Mouse (Mus musculus): ENCODE results near the gene Oog4.
"Not testable (repeated sequence)": the region's sequence is repeated elsewhere in the genome, so short reads cannot be mapped to it uniquely, and the experiment has no call there.

Oog4 gene

DNA sequence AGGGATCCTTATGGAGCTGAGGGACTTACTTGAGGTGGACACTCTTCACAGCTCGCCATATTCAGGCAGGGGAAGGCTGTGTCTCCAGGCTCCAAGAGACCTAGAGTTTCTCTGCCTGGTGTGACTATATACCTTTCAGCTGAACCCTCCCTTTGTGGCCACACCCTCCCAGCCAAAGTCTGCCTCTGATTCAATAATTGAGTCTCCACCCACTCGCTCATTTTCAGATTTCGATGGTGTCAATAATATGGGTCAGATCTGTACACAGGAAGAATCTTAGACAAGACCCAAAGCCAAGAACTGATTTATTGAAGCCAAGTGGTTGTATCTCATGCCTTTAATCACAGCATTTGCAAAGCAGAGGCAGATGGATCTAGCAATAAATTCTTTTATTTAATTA is at the start of gene Oog4:
Gene Oog4, minus strand, starts transcription at position 101 of the 400 bp plus-strand sequence.
- DNase-seq (ENCODE audit: low read depth) = no peak

DNA sequence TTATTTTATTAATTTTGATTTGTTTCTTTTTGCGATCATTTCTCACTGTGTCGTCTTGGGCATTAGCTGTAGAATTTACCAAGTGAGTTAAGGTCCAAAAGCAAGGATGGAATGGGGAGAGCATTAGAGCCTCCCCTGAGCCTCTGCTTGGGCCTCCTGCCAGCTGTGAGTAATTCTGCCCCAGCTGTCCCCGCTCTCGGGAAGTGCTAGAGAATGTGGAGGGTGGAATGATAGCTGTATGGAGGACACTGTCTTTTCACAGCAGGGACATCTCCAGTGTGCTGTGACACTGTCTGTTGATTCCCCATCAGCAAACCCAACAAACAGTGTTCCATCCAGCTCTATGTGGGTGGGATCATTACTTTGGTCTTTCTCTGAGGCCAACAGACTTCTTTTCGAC is 23.4 kb downstream of the Oog4 start:
- not testable (repeated sequence) for DNase-seq (ENCODE audit: low read depth)

DNA sequence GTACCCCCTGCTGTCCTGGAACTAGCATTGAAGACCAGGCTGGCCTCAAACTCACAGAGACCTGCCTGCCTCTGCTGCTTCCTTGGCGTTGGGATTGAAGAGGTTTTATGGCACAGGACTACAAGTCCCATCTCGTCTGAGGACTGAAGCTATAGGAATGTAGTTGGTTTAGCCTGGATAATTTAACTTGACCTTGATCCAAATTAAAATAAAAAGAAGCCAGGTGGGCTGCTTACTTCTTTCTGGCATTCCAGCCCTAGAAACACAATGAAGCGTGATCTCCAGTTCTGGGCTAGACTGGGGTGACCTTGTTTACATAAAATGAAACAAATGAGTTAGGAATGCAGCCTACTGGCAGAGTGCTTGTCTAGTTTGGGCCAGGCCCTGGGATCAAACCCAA is 36.0 kb downstream of the Oog4 start:
- DNase-seq (ENCODE audit: low read depth) = no peak

DNA sequence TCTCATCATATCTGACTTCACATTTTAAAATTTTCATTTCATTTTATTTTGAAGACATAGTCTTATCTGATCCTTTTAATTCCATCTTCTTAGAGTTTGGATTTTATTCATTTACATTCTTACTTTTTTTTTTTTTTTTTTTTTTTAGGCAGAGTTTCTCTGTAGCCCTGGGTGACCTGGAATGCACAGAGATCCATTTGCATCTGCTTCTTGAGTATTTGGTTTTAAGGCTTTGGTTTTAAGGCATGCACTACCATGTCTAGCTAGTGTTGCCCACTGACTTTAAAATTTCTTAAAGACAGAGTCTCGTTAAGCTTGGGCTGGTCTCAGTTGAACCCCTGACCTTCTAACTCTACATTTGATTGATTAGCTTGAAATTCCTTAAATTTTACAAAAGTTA is 36.5 kb downstream of the Oog4 start:
- DNase-seq (ENCODE audit: low read depth) = no peak

- peak; percentile 94 for DNase-seq (ENCODE audit: low read depth)
These were observed 37.7 kb downstream of the Oog4 start, which contains the start of gene Pramef8 for GRCm38 (mm10) chr4:143412219-143413092. TSS of gene Pramef8 (plus strand) at chr4:143412426.

GRCm38 (mm10) chr4:143411566-143412218 is 38.4 kb downstream of the Oog4 start:
- DNase-seq (ENCODE audit: low read depth) = no peak

DNA sequence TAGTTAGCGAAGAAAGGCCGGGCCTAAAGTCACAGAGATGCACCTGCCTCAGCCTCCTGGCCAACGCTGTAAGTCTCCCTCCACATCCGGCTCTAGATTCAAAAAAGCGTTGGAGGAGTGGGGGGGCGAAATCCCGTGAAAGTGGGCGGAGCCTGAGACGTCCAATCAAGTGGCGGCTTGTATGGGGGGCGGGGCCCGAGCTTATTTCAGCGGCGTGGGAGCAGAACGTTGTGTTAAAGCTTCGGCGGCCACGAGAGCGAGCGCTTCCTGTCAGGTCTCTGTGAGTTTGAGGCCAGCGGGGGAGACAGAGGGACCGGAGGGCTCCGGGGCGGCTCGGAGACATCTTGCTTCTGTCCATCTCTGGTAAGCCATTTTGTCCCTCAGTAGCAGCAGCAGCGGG is 55.9 kb downstream of the Oog4 start, which contains the start of gene Pramel1:
Gene Pramel1, plus strand, starts transcription at position 248 of the 400 bp plus-strand sequence.
- no peak for DNase-seq (ENCODE audit: low read depth)

GRCm38 (mm10) chr4:143388955-143389702 is 61.0 kb downstream of the Oog4 start:
- no peak for DNase-seq (ENCODE audit: low read depth)

Measured in fibroblast of lung, adult 2 months (primary cell).